Mouse (Mus musculus): Measurements from ENCODE around the gene Grcc10. TPM values are rescaled to one million over a fixed set of nuclear protein-coding genes. Genes with fewer than 3 reads are reported as not detected.

The Grcc10 gene
- polyA plus RNA-seq, 1 experiment from 2014 or later, result 454 TPM

MicroRNAs encoded within 50 kb of the gene (microRNA counts, 519-probe panel; counts per million panel counts)
- microRNA mmu-miR-141 (2,955 counts per million, percentile 68 among the panel's probes with 10 or more counts), microRNA mmu-miR-200c (5,451 counts per million, percentile 90 among the panel's probes with 10 or more counts)

Small RNAs within 50 kb of the gene (microRNA-seq; reads per million reads assigned to microRNA genes)
- gene Mir141, result 670 reads per million, percentile 71 among the genes with 10 or more reads in this experiment
- 3,637 reads per million, percentile 86 among the genes with 10 or more reads in this experiment for gene Mir200c

Other genes starting within 250 kb of the Grcc10 start
- 0.42 and 0.47 TPM in 2 replicates for gene C1rl, start 248.3 kb downstream of the Grcc10 start, polyA plus RNA-seq (2016; fragmentation: Nextera tagmentation; extraction: Ambion mirVana)
- gene C1ra, start 229.0 kb downstream of the Grcc10 start, polyA plus RNA-seq (2016; fragmentation: Nextera tagmentation; extraction: Ambion mirVana), result 0.13 TPM in 1 of 2 replicates, not detected in the other
- 0.70 and 1.2 TPM in 2 replicates for gene C1s1, start 199.0 kb downstream of the Grcc10 start, polyA plus RNA-seq (2016; fragmentation: Nextera tagmentation; extraction: Ambion mirVana)
- gene C1rb, start 171.1 kb downstream of the Grcc10 start, polyA plus RNA-seq (2016; fragmentation: Nextera tagmentation; extraction: Ambion mirVana), result not detected in 2 replicates
- gene C1s2, start 105.3 kb downstream of the Grcc10 start, polyA plus RNA-seq (2016; fragmentation: Nextera tagmentation; extraction: Ambion mirVana), result not detected in 2 replicates
- gene Lpcat3, start 78.3 kb downstream of the Grcc10 start, polyA plus RNA-seq (2016; fragmentation: Nextera tagmentation; extraction: Ambion mirVana), result 41.4 and 46.6 TPM in 2 replicates
- gene Emg1, start 29.2 kb downstream of the Grcc10 start, polyA plus RNA-seq (2016; fragmentation: Nextera tagmentation; extraction: Ambion mirVana), result 233 and 257 TPM in 2 replicates
- 473 and 496 TPM in 2 replicates for gene Phb2, start 29.0 kb downstream of the Grcc10 start, polyA plus RNA-seq (2016; fragmentation: Nextera tagmentation; extraction: Ambion mirVana)
- 9.3 and 10.4 TPM in 2 replicates for gene Ptpn6, start 2.7 kb downstream of the Grcc10 start, polyA plus RNA-seq (2016; fragmentation: Nextera tagmentation; extraction: Ambion mirVana)
- gene Gm45234, start 14.6 kb upstream of the Grcc10 start, polyA plus RNA-seq (2016; fragmentation: Nextera tagmentation; extraction: Ambion mirVana), result not detected in 2 replicates
- gene Atn1, start 15.2 kb upstream of the Grcc10 start, polyA plus RNA-seq (2016; fragmentation: Nextera tagmentation; extraction: Ambion mirVana), result 12.6 and 15.2 TPM in 2 replicates
- gene Eno2, start 28.3 kb upstream of the Grcc10 start, polyA plus RNA-seq (2016; fragmentation: Nextera tagmentation; extraction: Ambion mirVana), result 2.3 and 2.4 TPM in 2 replicates
- 0.50 and 0.74 TPM in 2 replicates for gene Lrrc23, start 38.4 kb upstream of the Grcc10 start, polyA plus RNA-seq (2016; fragmentation: Nextera tagmentation; extraction: Ambion mirVana)
- 7.1 and 8.3 TPM in 2 replicates for gene Spsb2, start 67.3 kb upstream of the Grcc10 start, polyA plus RNA-seq (2016; fragmentation: Nextera tagmentation; extraction: Ambion mirVana)
- 829 and 899 TPM in 2 replicates for gene Tpi1, start 72.9 kb upstream of the Grcc10 start, polyA plus RNA-seq (2016; fragmentation: Nextera tagmentation; extraction: Ambion mirVana)
- 191 and 212 TPM in 2 replicates for gene Usp5, start 88.1 kb upstream of the Grcc10 start, polyA plus RNA-seq (2016; fragmentation: Nextera tagmentation; extraction: Ambion mirVana)
- gene Cdca3, start 88.2 kb upstream of the Grcc10 start, polyA plus RNA-seq (2016; fragmentation: Nextera tagmentation; extraction: Ambion mirVana), result 225 and 238 TPM in 2 replicates
- gene Gnb3, start 98.9 kb upstream of the Grcc10 start, polyA plus RNA-seq (2016; fragmentation: Nextera tagmentation; extraction: Ambion mirVana), result 0.60 and 0.97 TPM in 2 replicates
- 12.2 and 17.0 TPM in 2 replicates for gene P3h3, start 116.4 kb upstream of the Grcc10 start, polyA plus RNA-seq (2016; fragmentation: Nextera tagmentation; extraction: Ambion mirVana)
- 1.3 and 1.4 TPM in 2 replicates for gene Gpr162, start 122.6 kb upstream of the Grcc10 start, polyA plus RNA-seq (2016; fragmentation: Nextera tagmentation; extraction: Ambion mirVana)
- gene Cd4, start 146.8 kb upstream of the Grcc10 start, polyA plus RNA-seq (2016; fragmentation: Nextera tagmentation; extraction: Ambion mirVana), result not detected in 2 replicates
- gene Lag3, start 170.3 kb upstream of the Grcc10 start, polyA plus RNA-seq (2016; fragmentation: Nextera tagmentation; extraction: Ambion mirVana), result 1.2 and 1.6 TPM in 2 replicates
- gene Ptms, start 178.7 kb upstream of the Grcc10 start, polyA plus RNA-seq (2016; fragmentation: Nextera tagmentation; extraction: Ambion mirVana), result 203 and 213 TPM in 2 replicates
- gene Mlf2, start 190.0 kb upstream of the Grcc10 start, polyA plus RNA-seq (2016; fragmentation: Nextera tagmentation; extraction: Ambion mirVana), result 390 and 408 TPM in 2 replicates
- gene Cops7a, start 224.2 kb upstream of the Grcc10 start, polyA plus RNA-seq (2016; fragmentation: Nextera tagmentation; extraction: Ambion mirVana), result 137 and 146 TPM in 2 replicates

Measured in embryonic facial prominence, embryonic 10.5 days (tissue).